Mouse (Mus musculus) embryonic facial prominence, embryonic 13.5 days (tissue): ENCODE results near the gene Heg1. TPM values are rescaled to one million over a fixed set of nuclear protein-coding genes. Genes with fewer than 3 reads are reported as not detected.

Experiments used
- ATAC-seq: fragments of 200-750 bp; cut with Nextera tagmentation; 2 replicates; pipeline ENCODE4 v1.8.0; 2017; ENCODE audit warnings: low read depth; ENCODE audit not compliant: insufficient number of reproducible peaks, insufficient read depth, low FRiP score, low TSS enrichment
- H3K27ac ChIP-seq: fragments of 300-500 bp; sonication (generic); 2 replicates; pipeline ENCODE4 v1.5.1; 2015; ENCODE audit warnings: moderate library complexity, mild to moderate bottlenecking, inconsistent platforms
- H3K27me3 ChIP-seq: fragments of 300-500 bp; sonication (generic); 2 replicates; pipeline ENCODE4 v1.6.1; 2015; ENCODE audit warnings: mild to moderate bottlenecking, inconsistent platforms
- H3K36me3 ChIP-seq: fragments of 300-500 bp; sonication (generic); 2 replicates; pipeline ENCODE4 v1.6.1; 2015; ENCODE audit warnings: mild to moderate bottlenecking, inconsistent platforms
- H3K4me1 ChIP-seq: fragments of 300-500 bp; sonication (generic); 2 replicates; pipeline ENCODE4 v1.6.1; 2015; ENCODE audit warnings: inconsistent platforms
- H3K4me2 ChIP-seq: fragments of 300-500 bp; sonication (generic); 2 replicates; pipeline ENCODE4 v1.6.1; 2015; ENCODE audit warnings: moderate library complexity, mild to moderate bottlenecking, inconsistent platforms
- H3K4me3 ChIP-seq: fragments of 300-500 bp; sonication (generic); 2 replicates; pipeline ENCODE4 v1.5.1; 2015; ENCODE audit warnings: mild to moderate bottlenecking, inconsistent platforms
- H3K9ac ChIP-seq: fragments of 300-500 bp; sonication (generic); 2 replicates; pipeline ENCODE4 v1.6.1; 2015; ENCODE audit warnings: mild to moderate bottlenecking, inconsistent platforms
- H3K9me3 ChIP-seq: fragments of 300-500 bp; sonication (generic); 2 replicates; pipeline ENCODE4 v1.6.1; 2016; ENCODE audit warnings: inconsistent platforms
- WGBS: fragments of 180-500 bp; shearing (Covaris S2); methylation state at CpG from one replicate; pipeline ENCODE4 v1.1.7; 2015; ENCODE audit warnings: mixed read lengths; 5-methylcytosine and 5-hydroxymethylcytosine counted together
- polyA plus RNA-seq: library from polyadenylated mRNA; unstranded; fragments of >200 nt; fragmentation: Nextera tagmentation; extraction: Ambion mirVana; gene quantifications from 2 replicates; pipeline ENCODE4 v1.2.1, GENCODE M21; 2015

Heg1 gene
- polyA plus RNA-seq, 1 experiment from 2014 or later, result 12.6 TPM

DNA sequence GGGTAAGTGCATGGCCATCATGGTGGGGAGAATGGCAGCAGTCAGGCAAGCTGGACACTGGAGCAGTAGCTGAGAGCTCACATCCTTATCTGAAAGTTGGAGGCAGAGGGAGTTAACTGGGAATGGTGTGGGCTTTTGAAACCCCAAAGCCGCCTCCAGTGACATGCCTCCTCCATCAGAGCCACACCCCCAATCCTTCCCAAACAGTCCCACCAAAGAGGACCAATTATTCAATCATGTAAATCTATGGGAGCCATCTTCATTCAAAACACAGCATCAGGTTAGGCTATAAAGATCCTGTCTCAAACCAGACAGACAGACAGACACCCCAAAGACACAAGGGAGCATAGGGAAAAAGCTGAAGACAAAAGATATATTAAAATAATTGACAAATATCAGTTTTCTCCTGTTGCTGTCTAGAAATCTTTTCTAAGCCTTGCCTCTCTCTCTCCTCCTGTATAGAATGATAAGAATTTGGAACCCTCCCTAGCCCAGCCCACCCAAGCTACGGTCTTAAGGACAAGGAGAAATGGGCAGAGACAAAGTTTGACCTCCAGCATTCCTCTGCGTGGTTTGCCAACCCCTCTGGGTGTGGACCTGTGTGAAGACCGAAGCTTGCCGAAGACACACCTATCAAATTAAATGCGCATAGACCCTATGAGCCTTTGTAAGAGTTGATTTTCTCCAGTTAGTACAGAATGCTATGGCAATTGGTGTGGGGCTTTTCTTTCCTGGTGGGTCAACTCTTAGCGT is 134.4 kb downstream of the Heg1 start:
- WGBS, result 84% methylated on average over 7 of the region's 7 CpGs
- no peak for ATAC-seq

GRCm38 (mm10) chr16:33820269-33821178 is 136.4 kb downstream of the Heg1 start:
- H3K36me3 ChIP-seq, result no peaks in the 10 kb centered on the region
- WGBS, result 20% methylated on average over 17 of the region's 17 CpGs
- H3K9me3 ChIP-seq, result no peaks in the 10 kb centered on the region
- H3K27ac ChIP-seq, result no peak overlapping the region
- no peak overlapping the region for H3K4me3 ChIP-seq
- no peak for ATAC-seq
- peaks cover 5% of the 10 kb centered on the region for H3K27me3 ChIP-seq
- H3K4me2 ChIP-seq, result no peak overlapping the region; the same call in 1 of the 2 replicates
- H3K9ac ChIP-seq, result no peak overlapping the region
- H3K4me1 ChIP-seq, result 0 out of 2 replicates have a peak, but pooled peaks cover 7% of the 10 kb centered on the region

More for the DNA sequence above, 134.4 kb downstream of the Heg1 start:
- no peak overlapping the region for H3K9ac ChIP-seq
- H3K4me2 ChIP-seq, result no peak overlapping the region
- H3K36me3 ChIP-seq, result no peaks in the 10 kb centered on the region
- no peak overlapping the region for H3K27ac ChIP-seq
- H3K4me3 ChIP-seq, result no peak overlapping the region
- H3K9me3 ChIP-seq, result no peaks in the 10 kb centered on the region
- H3K27me3 ChIP-seq, result peaks cover 5% of the 10 kb centered on the region
- 0 out of 2 replicates have a peak, but pooled peaks cover 7% of the 10 kb centered on the region for H3K4me1 ChIP-seq

Other genes with a start within 250 kb of the Heg1 start
- gene Slc12a8, start 167.0 kb upstream of the Heg1 start, polyA plus RNA-seq, result 0.32 and 0.89 TPM in 2 replicates
- 0.11 and 2.1 TPM in 2 replicates for gene Muc13, start 109.7 kb downstream of the Heg1 start, polyA plus RNA-seq
- 47.7 and 94.8 TPM in 2 replicates for gene Itgb5, start 145.3 kb downstream of the Heg1 start, polyA plus RNA-seq